ENCODE assay signal across 14 mouse cellular contexts in genomic region chr2:34279726-34280125, GRCm38 (mm10).
DNase-seq lines count a peak whose midpoint lies in the region; ATAC-seq and TF ChIP-seq lines count a peak whose summit lies in the region.
"Had no signal": no experiment of that assay in that cellular context is flagged by ENCODE, and none has a peak within 500 bp of the region (broad histone marks: within the 10 kb centered on the region; RNA-seq: fewer than 3 reads in every experiment).

No protein-coding gene starts in this region.

- no peaks in the 10 kb centered on the region for H3K79me2 ChIP-seq in liver, adult 2 months (ENCODE audit: control insufficient read depth, insufficient read depth, low read length)

- no peak overlapping the region for H3K27ac ChIP-seq in liver, adult 2 months (replicated peaks; ENCODE audit: insufficient read depth, low read depth, low read length)
- no peak overlapping the region for H3K27ac ChIP-seq in liver, embryonic 11.5 days (ENCODE audit: low read depth, low read length)
- H3K27ac ChIP-seq in hindbrain, embryonic 12.5 days, result peak overlapping the region; percentile 70
- H3K27ac ChIP-seq in midbrain, embryonic 14.5 days (replicated peaks; ENCODE audit: low read depth, low read length), result peak overlapping the region; percentile 72
- H3K27ac ChIP-seq: embryonic facial prominence, embryonic 10.5 days; liver, embryonic 12.5 days had no signal

- no peak overlapping the region for H3K4me3 ChIP-seq in liver, adult 2 months (ENCODE audit: insufficient read depth, low read depth, low read length)
- H3K4me3 ChIP-seq in liver, embryonic 11.5 days (ENCODE audit: low read depth, low read length), result no peak overlapping the region
- H3K4me3 ChIP-seq in hindbrain, embryonic 12.5 days, result no peak overlapping the region
- H3K4me3 ChIP-seq in midbrain, embryonic 14.5 days (replicated peaks; ENCODE audit: low read depth, low read length), result no peak overlapping the region
- H3K4me3 ChIP-seq: embryonic facial prominence, embryonic 10.5 days; liver, embryonic 12.5 days had no signal

- TF ChIP-seq CTCF in liver, adult 2 months (IDR thresholded peaks at IDR 0.05; ENCODE audit: low read depth, low read length), result no peak

- WGBS in liver, adult 2 months, result 47% methylated on average over 6 of the region's 6 CpGs
- 76% methylated on average over 6 of the region's 6 CpGs for WGBS in liver, embryonic 11.5 days
- 41% methylated on average over 6 of the region's 6 CpGs for WGBS in hindbrain, embryonic 12.5 days
- 5% methylated on average over 6 of the region's 6 CpGs for WGBS in midbrain, embryonic 14.5 days

- no peaks in the 10 kb centered on the region for H3K9me3 ChIP-seq in liver, embryonic 11.5 days (ENCODE audit: control insufficient read depth, low read length)
- no peaks in the 10 kb centered on the region for H3K9me3 ChIP-seq in hindbrain, embryonic 12.5 days (replicated peaks)
- H3K9me3 ChIP-seq in midbrain, embryonic 14.5 days (ENCODE audit: control insufficient read depth, low read length), result no peaks in the 10 kb centered on the region
- H3K9me3 ChIP-seq: embryonic facial prominence, embryonic 10.5 days; liver, embryonic 12.5 days had no signal

- peaks cover 3% of the 10 kb centered on the region; the same call in 1 of the 2 replicates for H3K4me1 ChIP-seq in liver, adult 2 months (ENCODE audit: control insufficient read depth, insufficient read depth, low read length)
- no peaks in the 10 kb centered on the region for H3K4me1 ChIP-seq in liver, embryonic 11.5 days (replicated peaks; ENCODE audit: control insufficient read depth, insufficient read depth, low read length)
- peaks cover 33% of the 10 kb centered on the region for H3K4me1 ChIP-seq in hindbrain, embryonic 12.5 days
- peaks cover 45% of the 10 kb centered on the region for H3K4me1 ChIP-seq in midbrain, embryonic 14.5 days (ENCODE audit: control insufficient read depth, insufficient read depth, low read length)

- H3K9ac ChIP-seq in liver, adult 2 months (ENCODE audit: low read depth, low read length), result no peak overlapping the region
- H3K9ac ChIP-seq in liver, embryonic 11.5 days (ENCODE audit: low read depth, low read length), result no peak overlapping the region
- H3K9ac ChIP-seq in hindbrain, embryonic 12.5 days, result no peak overlapping the region
- H3K9ac ChIP-seq in midbrain, embryonic 14.5 days (replicated peaks; ENCODE audit: low read length), result no peak overlapping the region; the same call in 1 of the 2 replicates
- H3K9ac ChIP-seq: liver, embryonic 12.5 days had no signal

- no peak for ATAC-seq in liver, embryonic 11.5 days (replicated peaks; ENCODE audit: low FRiP score)
- no peak for ATAC-seq in hindbrain, embryonic 12.5 days (ENCODE audit: low FRiP score)
- no peak for ATAC-seq in midbrain, embryonic 14.5 days (ENCODE audit: low FRiP score, low TSS enrichment)
- ATAC-seq in inflammation-experienced regulatory T-cells, adult 6 months, result no peak
- ATAC-seq: liver, embryonic 12.5 days had no signal

- H3K36me3 ChIP-seq in liver, adult 2 months (ENCODE audit: control insufficient read depth, insufficient read depth, low read length), result no peaks in the 10 kb centered on the region
- H3K36me3 ChIP-seq in liver, embryonic 11.5 days (ENCODE audit: control insufficient read depth, insufficient read depth, low read length), result no peaks in the 10 kb centered on the region
- H3K36me3 ChIP-seq in hindbrain, embryonic 12.5 days, result no peaks in the 10 kb centered on the region
- no peaks in the 10 kb centered on the region for H3K36me3 ChIP-seq in midbrain, embryonic 14.5 days (ENCODE audit: control insufficient read depth, insufficient read depth, low read length)
- H3K36me3 ChIP-seq: embryonic facial prominence, embryonic 10.5 days; liver, embryonic 12.5 days had no signal

- H3K27me3 ChIP-seq in liver, adult 2 months (ENCODE audit: control insufficient read depth, insufficient read depth, low read length), result no peaks in the 10 kb centered on the region
- H3K27me3 ChIP-seq in liver, embryonic 11.5 days (replicated peaks; ENCODE audit: control insufficient read depth, insufficient read depth, low read length), result no peaks in the 10 kb centered on the region
- H3K27me3 ChIP-seq in hindbrain, embryonic 12.5 days, result no peaks in the 10 kb centered on the region
- H3K27me3 ChIP-seq in midbrain, embryonic 14.5 days (ENCODE audit: control insufficient read depth, insufficient read depth, low read length), result no peaks in the 10 kb centered on the region
- H3K27me3 ChIP-seq: liver, embryonic 12.5 days had no signal

- H3K4me2 ChIP-seq in liver, embryonic 11.5 days, result no peak overlapping the region
- no peak overlapping the region for H3K4me2 ChIP-seq in hindbrain, embryonic 12.5 days (replicated peaks)
- peak overlapping the region; percentile 36 for H3K4me2 ChIP-seq in midbrain, embryonic 14.5 days (ENCODE audit: low read length)
- H3K4me2 ChIP-seq: liver, embryonic 12.5 days had no signal

- DNase-seq in liver, adult 2 months (ENCODE audit: extremely low read depth, low read depth, low spot score), result peak; percentile 36
- DNase-seq in liver, embryonic 11.5 days (ENCODE audit: low spot score), result no peak
- DNase-seq in midbrain, embryonic 14.5 days, result peak; percentile 62
- DNase-seq in adrenal gland, adult 8-10 months, result no peak
- no peak for DNase-seq in frontal cortex, postnatal 14 days (ENCODE audit: low spot score in 2 of 2)
- DNase-seq in urinary bladder, postnatal 25 days (ENCODE audit: low spot score), result no peak
- DNase-seq: gastrocnemius, postnatal 10 days; kidney, adult 9 months; lung, postnatal 10 days; right cerebral cortex, postnatal 25 days had no signal

- TF ChIP-seq POLR2A in liver, adult 2 months (IDR thresholded peaks at IDR 0.05; ENCODE audit: extremely low read depth, insufficient read depth, low read length), result no peak

Comparison
In these comparisons a context has a peak if more than half of its experiments do, and no peak if none do; other contexts are left out.
1. DNase-seq: peak in liver, adult 2 months (single experiment) and midbrain, embryonic 14.5 days (single experiment); none in liver, embryonic 11.5 days (single experiment), adrenal gland, adult 8-10 months (single experiment), frontal cortex, postnatal 14 days (0 of 2) and urinary bladder, postnatal 25 days (single experiment).
2. H3K27ac ChIP-seq: peak in hindbrain, embryonic 12.5 days (single experiment) and midbrain, embryonic 14.5 days (single experiment); none in liver, adult 2 months (single experiment) and liver, embryonic 11.5 days (single experiment).